Mouse (Mus musculus) forebrain, embryonic 11.5 days (tissue): ENCODE data around the gene Adck2. TPM values are rescaled to one million over a fixed set of nuclear protein-coding genes. Genes with fewer than 3 reads are reported as not detected.

ENCODE experiments used
- ATAC-seq: fragments of 200-750 bp; cut with Nextera tagmentation; replicated peaks from 2 replicates; pipeline ENCODE4 v1.8.0; 2017; ENCODE audit warnings: moderate TSS enrichment; ENCODE audit not compliant: low FRiP score
- DNase-seq: peaks from one replicate; pipeline ENCODE4 v3.0.0-alpha.2; 2017; ENCODE audit warnings: low spot score
- H3K27ac ChIP-seq: fragments of 300-500 bp; sonication (generic); 2 replicates; pipeline ENCODE4 v1.5.1; 2014; ENCODE audit warnings: low read depth, low read length
- H3K27me3 ChIP-seq: fragments of 300-500 bp; sonication (generic); 2 replicates; pipeline ENCODE4 v1.6.1; 2014; ENCODE audit warnings: mild to moderate bottlenecking, low read length, mixed read lengths; ENCODE audit not compliant: control insufficient read depth, insufficient read depth
- H3K36me3 ChIP-seq: fragments of 300-500 bp; sonication (generic); 2 replicates; pipeline ENCODE4 v1.6.1; 2014; ENCODE audit warnings: mild to moderate bottlenecking, low read length, moderate library complexity, mixed read lengths; ENCODE audit not compliant: control insufficient read depth, insufficient read depth
- H3K4me1 ChIP-seq: fragments of 300-500 bp; sonication (generic); replicated peaks from 2 replicates; pipeline ENCODE4 v1.6.1; 2014; ENCODE audit warnings: low read length, mixed read lengths; ENCODE audit not compliant: control insufficient read depth, insufficient read depth
- H3K4me2 ChIP-seq: fragments of 300-500 bp; sonication (generic); 2 replicates; pipeline ENCODE4 v1.6.1; 2014; ENCODE audit warnings: low read depth, mild to moderate bottlenecking, low read length, moderate library complexity, mixed read lengths; ENCODE audit not compliant: severe bottlenecking
- H3K4me3 ChIP-seq: fragments of 300-500 bp; sonication (generic); 2 replicates; pipeline ENCODE4 v1.5.1; 2014; ENCODE audit warnings: low read depth, low read length
- H3K9ac ChIP-seq: fragments of 300-500 bp; sonication (generic); 2 replicates; pipeline ENCODE4 v1.6.1; 2014; ENCODE audit warnings: low read length
- H3K9me3 ChIP-seq: fragments of 300-500 bp; sonication (generic); 2 replicates; pipeline ENCODE4 v1.6.1; 2016; ENCODE audit warnings: low read length, mixed read lengths; ENCODE audit not compliant: control insufficient read depth
- WGBS: fragments of 180-500 bp; shearing (Covaris S2); extraction: QIAGEN DNeasy Blood & Tissue Kit; methylation state at CpG from one replicate; pipeline ENCODE4 v1.1.7; 2014; 5-methylcytosine and 5-hydroxymethylcytosine counted together
- polyA plus RNA-seq: library from polyadenylated mRNA; unstranded; fragments of >200 nt; fragmentation: Nextera tagmentation; extraction: Ambion mirVana; gene quantifications from 2 replicates; pipeline ENCODE4 v1.2.1, GENCODE M21; 2014

The Adck2 gene
- polyA plus RNA-seq: 23.2 and 26.6 TPM in 2 replicates

DNA sequence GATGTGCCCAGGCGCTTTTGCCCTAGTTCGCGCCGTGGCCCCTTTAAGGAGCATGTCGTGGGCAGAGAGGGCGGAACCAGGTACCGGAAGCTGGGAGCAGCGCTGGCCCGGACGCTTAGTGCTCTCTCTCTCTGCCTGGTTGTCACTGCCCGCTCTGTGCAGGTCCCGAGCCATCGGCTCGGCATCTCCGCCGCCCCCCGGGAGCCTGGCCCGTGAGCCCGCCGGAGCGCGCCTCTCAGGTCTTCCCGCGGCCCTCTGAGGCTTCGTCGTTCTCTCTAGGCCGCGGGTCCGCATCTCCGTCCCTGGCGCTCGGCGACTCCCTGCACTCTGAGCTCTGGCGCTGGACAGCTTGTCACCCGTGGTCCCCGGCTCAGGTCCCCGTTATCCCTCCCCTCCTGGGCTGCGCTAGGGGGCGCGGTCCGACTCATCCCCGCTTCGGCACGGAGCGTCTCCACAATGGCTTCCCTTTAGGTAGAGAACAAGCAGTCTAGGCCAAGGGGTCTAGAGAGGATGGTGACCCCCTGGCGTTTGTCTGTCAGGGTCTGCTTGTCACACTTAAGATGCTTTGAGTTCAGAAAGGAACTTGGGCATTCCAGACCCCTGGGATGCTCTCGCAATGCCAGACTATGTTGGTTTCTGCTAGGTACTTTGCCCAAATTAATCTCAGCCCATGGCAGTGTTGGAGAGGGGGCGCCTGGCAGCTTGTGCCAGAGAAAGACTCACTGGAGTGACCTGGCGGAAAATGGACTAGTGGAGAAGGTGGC is at the start of gene Adck2:
Adck2 (plus strand) TSS at position 83 of the 764 bp plus-strand sequence.
- Histone ChIP-seq H3K9me3 (no peaks in the 10 kb centered on the region), H3K4me3 (peak within 1 kb of the TSS; percentile 56), H3K36me3 (no peaks in the 10 kb centered on the region), H3K27me3 (no peaks in the 10 kb centered on the region), H3K4me2 (peak within 1 kb of the TSS; percentile 66), H3K4me1 (no peaks in the 10 kb centered on the region), H3K9ac (peak within 1 kb of the TSS; percentile 61), H3K27ac (peak within 1 kb of the TSS; percentile 74)
- DNase-seq (peak; percentile 91), ATAC-seq (peak; percentile 97)
- WGBS: under 1% methylated on average over 48 of the region's 49 CpGs

- H3K9me3 ChIP-seq: no peaks in the 10 kb centered on the region
- DNase-seq: no peak
- H3K9ac ChIP-seq: no peak overlapping the region
- H3K4me1 ChIP-seq: peaks cover 8% of the 10 kb centered on the region
- no peak overlapping the region for H3K4me3 ChIP-seq
- H3K36me3 ChIP-seq: peaks cover 12% of the 10 kb centered on the region
- H3K27ac ChIP-seq: no peak overlapping the region
- H3K27me3 ChIP-seq: no peaks in the 10 kb centered on the region
- 87% methylated on average over 9 of the region's 10 CpGs for WGBS
- no peak for ATAC-seq
- no peak overlapping the region for H3K4me2 ChIP-seq
These were observed 46.9 kb upstream of the Adck2 start for GRCm38 (mm10) chr6:39526797-39527196.

GRCm38 (mm10) chr6:39527337-39527784 is 46.3 kb upstream of the Adck2 start:
- DNase-seq (no peak), ATAC-seq (no peak)
- no peak overlapping the region for H3K9ac ChIP-seq
- H3K27ac ChIP-seq: no peak overlapping the region
- peaks cover 8% of the 10 kb centered on the region for H3K36me3 ChIP-seq
- no peaks in the 10 kb centered on the region for H3K9me3 ChIP-seq
- no peak overlapping the region for H3K4me2 ChIP-seq
- 94% methylated on average over 7 of the region's 7 CpGs for WGBS
- peaks cover 8% of the 10 kb centered on the region for H3K4me1 ChIP-seq
- H3K4me3 ChIP-seq: no peak overlapping the region
- H3K27me3 ChIP-seq: no peaks in the 10 kb centered on the region

- 74% methylated on average over 4 of the region's 4 CpGs for WGBS
- ATAC-seq: no peak
- peaks cover 4% of the 10 kb centered on the region for H3K36me3 ChIP-seq
- no peak overlapping the region for H3K9ac ChIP-seq
- H3K4me2 ChIP-seq: no peak overlapping the region
- H3K27ac ChIP-seq: no peak overlapping the region
- no peak for DNase-seq
- H3K27me3 ChIP-seq: no peaks in the 10 kb centered on the region
- H3K9me3 ChIP-seq: no peaks in the 10 kb centered on the region
- H3K4me3 ChIP-seq: no peak overlapping the region
- peaks cover 8% of the 10 kb centered on the region for H3K4me1 ChIP-seq
These were observed 45.9 kb upstream of the Adck2 start for GRCm38 (mm10) chr6:39527811-39528210.

GRCm38 (mm10) chr6:39528671-39529535 is 44.8 kb upstream of the Adck2 start:
- H3K36me3 ChIP-seq: no peaks in the 10 kb centered on the region
- H3K4me1 ChIP-seq: peaks cover 8% of the 10 kb centered on the region
- 51% methylated on average over 12 of the region's 12 CpGs for WGBS
- no peak overlapping the region for H3K27ac ChIP-seq
- no peak overlapping the region for H3K4me2 ChIP-seq
- DNase-seq (no peak), ATAC-seq (0 out of 2 replicates have a peak, but pooled peaks have one; percentile 36)
- no peak overlapping the region for H3K9ac ChIP-seq
- no peaks in the 10 kb centered on the region for H3K27me3 ChIP-seq
- H3K9me3 ChIP-seq: no peaks in the 10 kb centered on the region; the same call in 1 of the 2 replicates
- H3K4me3 ChIP-seq: no peak overlapping the region

- ATAC-seq: no peak
- Histone ChIP-seq H3K27ac (no peak overlapping the region), H3K4me1 (peaks cover 7% of the 10 kb centered on the region), H3K9ac (no peak overlapping the region), H3K27me3 (no peaks in the 10 kb centered on the region), H3K9me3 (no peaks in the 10 kb centered on the region; the same call in 1 of the 2 replicates), H3K4me2 (no peak overlapping the region), H3K4me3 (no peak overlapping the region), H3K36me3 (no peaks in the 10 kb centered on the region)
- no peak for DNase-seq
These were observed 38.7 kb upstream of the Adck2 start for GRCm38 (mm10) chr6:39534944-39535343.

DNA sequence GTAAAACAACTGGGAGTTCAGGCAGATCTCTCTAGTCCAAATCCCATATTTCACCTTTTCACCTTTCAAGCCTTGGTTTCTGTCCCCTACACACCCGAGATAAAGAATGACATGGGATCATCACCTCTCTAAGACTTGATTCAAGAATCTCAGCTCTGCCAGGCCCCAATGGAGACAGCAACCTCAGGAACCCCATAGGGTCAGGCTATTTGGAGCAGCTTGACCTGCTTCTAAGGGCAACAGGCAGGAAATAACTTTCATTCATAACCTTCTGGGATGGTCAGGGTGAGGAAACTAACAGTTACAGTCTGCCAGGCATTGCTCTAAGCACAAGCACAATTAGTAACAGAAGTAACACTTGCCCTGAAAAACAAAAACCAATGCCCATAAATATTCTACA is 37.1 kb upstream of the Adck2 start:
- Histone ChIP-seq H3K4me1 (peaks cover 14% of the 10 kb centered on the region), H3K4me3 (no peak overlapping the region), H3K27me3 (no peaks in the 10 kb centered on the region), H3K27ac (no peak overlapping the region), H3K9ac (no peak overlapping the region), H3K4me2 (no peak overlapping the region), H3K9me3 (no peaks in the 10 kb centered on the region; the same call in 1 of the 2 replicates), H3K36me3 (no peaks in the 10 kb centered on the region)
- no peak for DNase-seq
- WGBS: 62% methylated on average over 1 of the region's 1 CpGs
- no peak for ATAC-seq

DNA sequence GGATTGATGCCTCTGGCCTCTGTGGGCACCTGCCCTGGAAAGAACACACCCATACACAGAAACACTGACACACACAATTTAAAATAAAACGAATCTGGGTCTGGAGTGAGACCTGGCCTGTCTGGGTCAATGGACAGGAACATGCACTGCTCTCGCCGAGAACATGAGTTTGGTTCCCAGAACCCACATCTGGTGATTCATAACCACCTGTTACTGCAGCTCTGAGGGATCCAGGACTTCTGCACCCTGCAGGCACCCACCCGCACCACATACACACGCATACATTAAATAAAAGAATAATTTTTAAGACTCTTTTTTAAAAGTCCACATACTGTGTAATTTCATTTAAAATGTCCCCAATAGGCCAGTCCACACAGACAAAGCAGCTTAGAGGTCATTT is 36.4 kb upstream of the Adck2 start:
- ATAC-seq (no peak), DNase-seq (no peak)
- no peak overlapping the region for H3K9ac ChIP-seq
- no peak overlapping the region for H3K4me3 ChIP-seq
- no peaks in the 10 kb centered on the region; the same call in 1 of the 2 replicates for H3K9me3 ChIP-seq
- no peaks in the 10 kb centered on the region for H3K36me3 ChIP-seq
- no peak overlapping the region for H3K4me2 ChIP-seq
- H3K27me3 ChIP-seq: no peaks in the 10 kb centered on the region
- 95% methylated on average over 5 of the region's 5 CpGs for WGBS
- no peak overlapping the region for H3K27ac ChIP-seq
- H3K4me1 ChIP-seq: peaks cover 14% of the 10 kb centered on the region
